Mouse (Mus musculus) thymus, adult 2 months (tissue): Measurements from ENCODE around the gene Epha3. TPM values are rescaled to one million over a fixed set of nuclear protein-coding genes. Genes with fewer than 3 reads are reported as not detected.

Experiments used
- DNase-seq: peaks from one replicate; pipeline ENCODE4 v3.0.0; 2021
- H3K27ac ChIP-seq: fragments of 200-500 bp; 2 replicates; pipeline ENCODE4 v1.5.1; 2012; ENCODE audit warnings: low read length, control low read depth; ENCODE audit not compliant: control insufficient read depth, insufficient read depth
- H3K27me3 ChIP-seq: fragments of 200-500 bp; 2 replicates; pipeline ENCODE4 v1.6.1; 2012; ENCODE audit warnings: mild to moderate bottlenecking, low read length, moderate library complexity, mixed read lengths; ENCODE audit not compliant: control insufficient read depth, insufficient read depth
- H3K36me3 ChIP-seq: fragments of 200-500 bp; 2 replicates; pipeline ENCODE4 v1.6.1; 2012; ENCODE audit warnings: mild to moderate bottlenecking, low read length, moderate library complexity; ENCODE audit not compliant: control insufficient read depth, insufficient read depth
- H3K4me1 ChIP-seq: fragments of 200-500 bp; replicated peaks from 2 replicates; pipeline ENCODE4 v1.6.1; 2012; ENCODE audit warnings: low read length; ENCODE audit not compliant: control insufficient read depth, insufficient read depth
- H3K4me3 ChIP-seq: fragments of 200-500 bp; 2 replicates; pipeline ENCODE4 v1.5.1; 2012; ENCODE audit warnings: mild to moderate bottlenecking, low read length, control low read depth, moderate library complexity; ENCODE audit not compliant: control insufficient read depth, insufficient read depth
- CTCF ChIP-seq: fragments of 200-500 bp; IDR thresholded peaks from 2 replicates; pipeline ENCODE4 v1.5.1; 2012; ENCODE audit warnings: mild to moderate bottlenecking, control low read depth, low read length, moderate library complexity, borderline replicate concordance; ENCODE audit not compliant: control insufficient read depth, poor library complexity, insufficient read depth; ENCODE audit errors: extremely low read depth
- POLR2A ChIP-seq: fragments of 200-500 bp; IDR thresholded peaks from 2 replicates; pipeline ENCODE4 v1.6.1; 2012; ENCODE audit warnings: mild to moderate bottlenecking, low read length, control low read depth, moderate library complexity; ENCODE audit not compliant: control insufficient read depth, poor library complexity, insufficient read depth; ENCODE audit errors: extremely low read depth
- WGBS: fragments of 180-500 bp; shearing (Covaris S2); methylation state at CpG from one replicate; pipeline ENCODE4 v1.1.7; 2018; 5-methylcytosine and 5-hydroxymethylcytosine counted together
- polyA plus RNA-seq: library from polyadenylated mRNA; depleted of rRNA; stranded (reverse); fragments of >200 nt; gene quantifications from 2 replicates; pipeline ENCODE4 v1.2.3, GENCODE M21; 2012

Gene Epha3
- polyA plus RNA-seq, 1 experiment, result 1.00 TPM

DNA sequence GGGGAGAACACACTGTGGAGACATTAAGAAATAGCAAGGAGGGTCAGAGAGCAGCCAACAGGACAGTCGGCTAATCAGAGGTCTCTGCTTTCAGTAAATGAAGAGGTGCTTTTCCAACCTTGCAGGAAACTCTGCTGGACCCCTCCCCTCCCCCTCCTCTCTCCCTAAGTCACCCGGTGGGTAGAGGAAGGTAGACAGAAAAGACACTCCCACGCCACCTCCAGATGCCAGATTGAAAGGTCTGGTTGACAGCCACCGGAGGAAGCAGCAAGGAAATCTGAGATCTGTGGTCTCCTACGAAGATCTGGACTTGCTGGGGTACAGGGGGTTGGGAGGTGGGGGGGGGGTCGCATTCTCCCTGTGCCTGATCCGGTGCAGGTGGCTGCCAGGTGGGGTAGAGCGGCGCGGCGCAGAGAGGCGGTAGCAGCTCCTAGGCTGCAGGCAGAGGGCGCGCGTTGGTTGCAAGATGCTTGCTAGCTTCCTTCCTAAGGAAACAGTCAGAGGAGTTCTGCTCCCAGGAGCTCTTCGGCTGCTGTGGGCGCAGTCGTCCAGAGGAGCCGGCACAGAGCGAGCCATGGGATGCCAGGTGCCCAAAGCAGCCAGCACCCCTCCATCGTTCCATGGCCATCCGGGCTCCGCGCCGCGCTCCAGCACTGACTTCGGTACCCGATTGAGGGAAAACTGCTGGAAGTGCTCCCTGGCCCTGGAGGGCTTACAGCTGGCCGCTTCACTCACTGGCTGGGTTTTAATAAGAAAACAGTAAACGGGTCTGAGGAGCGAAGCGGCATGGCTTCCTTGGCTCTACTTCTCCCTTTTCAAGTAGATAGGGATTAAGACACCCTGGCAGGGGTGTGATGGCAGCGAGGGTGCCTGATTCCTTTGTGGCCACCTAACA lies 7.1 kb downstream of the Epha3 start:
- DNase-seq, result no peak
- no peak overlapping the region for H3K4me3 ChIP-seq
- TF ChIP-seq CTCF (no peak), POLR2A (no peak)
- no peak overlapping the region for H3K27ac ChIP-seq
- 6% methylated on average over 33 of the region's 33 CpGs for WGBS
- H3K36me3 ChIP-seq, result no peaks in the 10 kb centered on the region
- no peaks in the 10 kb centered on the region for H3K4me1 ChIP-seq
- no peaks in the 10 kb centered on the region for H3K27me3 ChIP-seq

DNA sequence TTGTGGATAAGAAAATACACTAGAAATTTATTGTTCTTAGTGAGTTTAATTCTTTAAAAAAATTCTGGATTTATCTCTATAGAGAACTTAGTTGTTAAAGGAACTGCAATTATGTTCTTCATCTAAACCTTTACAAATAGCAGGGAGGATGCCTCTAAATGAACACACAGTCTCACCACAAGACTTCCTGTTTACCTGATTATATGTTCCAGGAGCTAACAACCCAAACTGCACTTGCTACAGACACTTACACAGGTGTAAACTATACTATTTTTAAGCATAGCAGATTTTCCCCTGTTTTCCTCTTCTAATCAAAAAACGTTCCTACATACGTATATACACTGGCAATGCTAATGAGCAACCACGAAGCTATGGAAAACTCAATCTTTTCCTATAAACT lies 13.7 kb downstream of the Epha3 start:
- H3K4me1 ChIP-seq, result no peaks in the 10 kb centered on the region
- no peaks in the 10 kb centered on the region for H3K27me3 ChIP-seq
- H3K27ac ChIP-seq, result no peak overlapping the region
- no peak overlapping the region for H3K4me3 ChIP-seq
- DNase-seq, result no peak
- no peaks in the 10 kb centered on the region for H3K36me3 ChIP-seq
- 90% methylated on average over 3 of the region's 3 CpGs for WGBS
- TF ChIP-seq CTCF, result no peak
- no peak for TF ChIP-seq POLR2A

DNA sequence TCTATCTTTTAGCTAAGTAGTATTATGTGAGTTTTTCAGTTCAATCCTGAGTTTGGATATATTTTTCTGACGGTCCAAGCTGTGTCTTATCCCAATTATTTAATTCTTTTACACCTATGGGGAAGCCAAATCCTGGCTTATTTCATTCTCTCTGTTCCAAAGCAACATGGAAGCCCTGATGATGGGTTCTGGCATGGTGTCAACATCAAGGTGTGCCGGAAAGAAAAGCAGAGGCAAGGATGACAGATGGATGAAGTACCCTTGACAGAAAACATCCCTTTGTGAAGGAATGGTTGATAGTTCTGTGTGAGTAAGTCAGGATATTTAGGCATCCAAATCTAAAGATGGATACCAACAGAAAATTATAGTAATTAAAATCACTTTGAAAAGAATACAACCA lies 21.1 kb downstream of the Epha3 start:
- no peak for DNase-seq
- no peaks in the 10 kb centered on the region for H3K36me3 ChIP-seq
- no peaks in the 10 kb centered on the region for H3K4me1 ChIP-seq
- H3K4me3 ChIP-seq, result no peak overlapping the region
- 91% methylated on average over 2 of the region's 2 CpGs for WGBS
- H3K27me3 ChIP-seq, result no peaks in the 10 kb centered on the region
- H3K27ac ChIP-seq, result no peak overlapping the region
- no peak for TF ChIP-seq POLR2A
- TF ChIP-seq CTCF, result no peak

- Histone ChIP-seq H3K36me3 (no peaks in the 10 kb centered on the region), H3K4me3 (no peak overlapping the region)
- TF ChIP-seq CTCF (no peak), POLR2A (no peak)
These were observed 26.5 kb downstream of the Epha3 start for GRCm38 (mm10) chr16:63837466-63837865.

DNA sequence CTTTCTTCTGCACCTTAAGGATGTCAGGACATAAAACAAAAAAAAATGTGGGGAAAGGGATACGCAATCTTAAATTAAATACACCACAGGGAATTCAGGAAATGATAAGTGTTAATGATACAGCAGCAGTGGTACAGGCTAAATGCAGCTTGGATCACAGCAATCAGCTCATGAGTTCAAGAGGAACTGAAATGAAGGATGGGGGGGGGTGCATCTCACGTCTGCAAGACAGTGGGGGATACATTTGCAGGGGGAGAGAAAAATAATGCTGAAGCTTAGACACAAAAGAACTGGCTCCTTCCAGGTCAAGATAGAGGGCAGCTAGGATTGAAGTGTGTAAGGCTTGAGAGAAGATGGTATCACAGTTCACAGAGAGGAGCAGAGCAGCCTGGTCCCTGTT lies 42.8 kb downstream of the Epha3 start:
- no peaks in the 10 kb centered on the region for H3K36me3 ChIP-seq
- H3K4me3 ChIP-seq, result no peak overlapping the region
- H3K27ac ChIP-seq, result no peak overlapping the region
- no peak for DNase-seq
- no peak for TF ChIP-seq POLR2A
- TF ChIP-seq CTCF, result no peak
- H3K27me3 ChIP-seq, result no peaks in the 10 kb centered on the region
- WGBS, result 65% methylated on average over 2 of the region's 2 CpGs
- H3K4me1 ChIP-seq, result no peaks in the 10 kb centered on the region

More at GRCm38 (mm10) chr16:63837466-63837865, 26.5 kb downstream of the Epha3 start:
- Histone ChIP-seq H3K27me3 (no peaks in the 10 kb centered on the region), H3K27ac (no peak overlapping the region), H3K4me1 (no peaks in the 10 kb centered on the region)
- no peak for DNase-seq

GRCm38 (mm10) chr16:63817606-63818005 lies 46.4 kb downstream of the Epha3 start:
- 74% methylated on average over 6 of the region's 6 CpGs for WGBS
- no peak overlapping the region for H3K4me3 ChIP-seq
- H3K36me3 ChIP-seq, result no peaks in the 10 kb centered on the region
- no peaks in the 10 kb centered on the region for H3K4me1 ChIP-seq
- DNase-seq, result no peak
- no peak for TF ChIP-seq CTCF
- no peak for TF ChIP-seq POLR2A
- H3K27me3 ChIP-seq, result no peaks in the 10 kb centered on the region
- H3K27ac ChIP-seq, result no peak overlapping the region
